Mouse (Mus musculus): ENCODE measurements around the gene Zfp667.

GRCm38 (mm10) chr7:6262984-6263383, 23.4 kb upstream of the Zfp667 start:
- TF ChIP-seq POLR2A (IDR thresholded peaks at IDR 0.05; ENCODE audit: control insufficient read depth, extremely low read depth, insufficient read depth, low read length, poor library complexity) (no peak), CTCF (IDR thresholded peaks at IDR 0.05; ENCODE audit: borderline replicate concordance, control insufficient read depth, extremely low read depth, insufficient read depth, low read length, poor library complexity) (no peak)

All from thymus, adult 2 months (tissue).